Mouse (Mus musculus) adrenal gland, postnatal 36 days (tissue): ENCODE measurements around the gene Cblb. TPM values are rescaled to one million over a fixed set of nuclear protein-coding genes. Genes with fewer than 3 reads are reported as not detected.

Source experiments
- DNase-seq, 2 experiments: peaks; one replicate each; pipeline ENCODE4 v3.0.0; 2021; ENCODE audit warnings: mixed read lengths in 1 of 2
- total RNA-seq, 2 experiments: library from RNA; stranded (reverse); gene quantifications; 2 replicates each; pipeline ENCODE4 v1.2.3; 2021

The Cblb gene
- total RNA-seq, 2 experiments from 2014 or later, result 28.3 to 59.7 TPM

DNA sequence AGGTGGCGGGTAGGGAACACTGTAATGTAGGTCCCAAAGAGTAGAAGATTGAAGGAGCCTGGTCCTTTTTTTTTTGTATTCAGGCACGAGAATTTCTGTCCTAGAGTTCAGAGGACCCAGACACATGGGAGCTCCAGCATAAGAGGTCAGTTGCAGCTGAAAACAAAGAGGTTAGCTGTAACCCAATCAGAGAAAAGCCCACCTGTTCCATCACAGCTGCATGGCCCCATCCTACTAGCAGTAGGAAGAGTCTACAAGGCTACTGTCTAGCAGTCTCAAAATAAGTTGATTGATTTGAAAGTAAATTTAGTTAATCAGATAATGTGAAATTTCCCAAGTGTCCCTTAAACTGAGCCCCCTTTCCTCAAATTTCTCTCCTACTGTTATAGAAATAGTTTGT, 40.3 kb downstream of the Cblb start:
- DNase-seq, result no peak

GRCm38 (mm10) chr16:52071766-52072209, 40.8 kb downstream of the Cblb start:
- DNase-seq, result no peak

GRCm38 (mm10) chr16:52076652-52077051, 45.6 kb downstream of the Cblb start:
- DNase-seq, result no peak

DNA sequence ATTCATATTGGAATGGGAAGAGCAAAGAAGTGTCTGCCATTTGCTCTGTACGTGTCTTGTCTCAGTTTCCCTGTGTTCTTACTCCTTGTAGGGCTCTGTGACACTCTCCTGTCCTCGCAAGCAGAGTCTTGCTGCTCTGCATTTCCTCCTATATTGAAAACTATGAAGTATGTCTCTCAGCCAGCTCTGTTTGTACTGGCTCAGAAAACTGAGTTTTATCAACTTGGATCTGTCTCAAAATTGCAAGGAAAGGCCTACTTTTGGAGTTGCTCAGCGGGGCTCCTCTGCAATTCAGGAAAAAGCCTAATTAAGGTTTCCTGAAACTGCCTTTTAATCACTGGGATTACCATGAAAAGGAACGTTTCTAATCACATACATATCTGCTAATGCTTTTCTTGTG, 46.9 kb downstream of the Cblb start:
- DNase-seq, result no peak

DNA sequence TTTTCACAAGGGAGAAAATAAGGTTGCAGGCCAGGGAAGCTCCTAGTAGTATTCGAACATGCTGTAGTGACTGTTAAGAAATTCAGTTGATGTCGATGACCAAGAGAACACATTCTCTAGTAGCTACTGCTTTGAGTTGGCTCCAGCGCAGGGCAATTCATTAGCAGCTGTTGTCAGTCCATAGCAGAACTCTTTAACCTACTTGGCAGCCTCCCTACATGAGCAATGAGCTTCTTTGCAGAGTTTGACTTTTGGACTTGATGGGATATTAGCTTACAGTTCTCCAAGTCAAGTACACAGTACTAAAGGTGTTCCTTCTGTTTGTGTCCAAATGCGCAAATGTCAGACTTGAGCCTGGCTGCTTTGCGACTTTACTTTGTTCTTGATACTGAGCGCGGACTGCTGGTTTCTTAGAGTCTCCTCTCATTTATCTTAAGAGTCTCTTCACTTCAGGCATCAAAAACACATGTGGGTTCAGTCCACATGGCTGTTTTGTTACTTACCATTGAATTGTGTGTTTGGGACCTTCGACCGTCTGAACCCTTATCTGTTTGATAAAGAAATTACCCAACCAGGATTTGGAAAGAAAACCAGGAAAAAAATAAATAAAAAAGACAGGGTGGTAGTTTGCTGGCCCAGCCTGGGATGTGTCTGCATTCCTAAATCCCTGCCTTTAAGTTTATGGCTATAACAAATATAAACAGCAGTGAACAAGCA, 47.9 kb downstream of the Cblb start:
- peak; percentile 59 to 64 for DNase-seq

GRCm38 (mm10) chr16:52079475-52079823, 48.4 kb downstream of the Cblb start:
- peak in 1 of 2 experiments; percentile 13 for DNase-seq

- DNase-seq, result no peak
Observed at GRCm38 (mm10) chr16:52080619-52081395, 49.8 kb downstream of the Cblb start.

DNA sequence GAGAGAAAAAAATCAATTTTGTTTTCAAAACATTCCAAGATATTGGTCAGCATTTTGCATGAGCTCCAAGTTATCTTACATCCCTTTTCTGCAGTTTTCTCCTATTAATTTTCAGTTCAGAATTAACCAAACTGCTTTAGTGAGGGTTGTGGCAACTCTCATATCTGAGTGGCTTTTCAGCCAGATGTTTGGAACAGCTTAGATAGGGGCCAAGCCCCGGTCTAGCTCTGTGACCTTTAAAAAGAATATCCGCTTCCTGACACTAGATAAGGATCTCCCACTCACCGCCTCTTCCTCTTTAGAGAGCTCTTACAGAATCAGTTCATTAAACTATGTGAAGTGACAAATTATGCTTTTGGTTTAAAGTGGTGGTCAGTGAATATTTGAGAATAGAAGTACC, 50.7 kb downstream of the Cblb start:
- DNase-seq, result no peak

DNA sequence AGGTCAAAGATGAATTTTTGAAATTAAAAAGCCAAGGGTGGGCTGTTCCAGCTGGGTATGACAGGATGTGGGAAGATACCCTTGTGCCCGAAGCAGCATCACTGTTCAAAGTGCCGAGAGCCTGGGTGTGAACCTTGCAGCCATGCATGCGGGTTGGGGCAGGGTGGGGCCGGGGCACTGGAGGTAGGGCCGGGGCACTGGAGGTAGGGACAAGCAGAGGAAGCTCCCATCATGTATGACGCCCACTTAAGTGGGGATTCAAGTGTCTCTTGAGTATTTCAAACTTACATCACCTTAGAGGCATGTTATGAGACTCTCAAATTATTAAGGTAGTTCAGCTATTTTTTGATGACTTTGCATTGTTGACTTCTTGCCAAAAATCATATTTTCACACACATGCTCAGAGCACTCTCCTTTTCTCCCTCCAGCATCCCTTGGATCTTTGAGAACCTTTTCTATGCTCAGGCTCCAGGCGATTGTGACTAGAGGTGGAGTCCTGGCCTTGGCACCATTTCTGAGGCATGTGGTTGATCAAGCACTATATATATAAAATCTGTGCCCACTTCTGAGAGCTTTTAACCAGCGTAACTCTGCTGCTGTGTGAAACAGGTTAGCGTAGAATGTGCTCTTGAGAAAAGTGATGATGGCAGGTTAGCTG, 55.9 kb downstream of the Cblb start:
- DNase-seq, result no peak

- DNase-seq, result no peak
Observed at GRCm38 (mm10) chr16:52089354-52089753, 58.3 kb downstream of the Cblb start.

- no peak for DNase-seq
Observed at GRCm38 (mm10) chr16:52090899-52091298, 59.9 kb downstream of the Cblb start.

- DNase-seq, result no peak
Observed at GRCm38 (mm10) chr16:52093325-52094253, 62.6 kb downstream of the Cblb start.

GRCm38 (mm10) chr16:52094735-52095459, 63.9 kb downstream of the Cblb start:
- DNase-seq, result peak; percentile 64 to 73

DNA sequence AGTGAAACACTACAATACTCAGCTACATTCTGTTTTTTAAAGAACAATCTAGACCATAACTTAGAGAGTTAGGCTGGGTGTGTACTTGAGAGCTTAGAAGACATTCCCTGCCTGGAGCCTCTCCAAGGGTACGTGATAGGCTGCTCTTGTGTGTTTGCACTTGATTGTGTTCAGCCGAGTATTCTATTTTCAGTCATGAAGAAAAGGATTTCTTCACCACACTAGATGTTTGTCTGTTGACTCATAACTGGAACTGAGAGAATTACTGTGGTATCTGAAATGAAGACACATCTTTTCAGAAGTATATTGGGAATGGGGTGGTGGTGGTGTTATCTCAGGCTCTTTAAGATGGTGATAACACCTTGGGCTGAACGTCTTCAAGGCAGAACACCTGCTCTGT, 64.6 kb downstream of the Cblb start:
- DNase-seq, result peak in 1 of 2 experiments; percentile 48

GRCm38 (mm10) chr16:52100466-52100865, 69.4 kb downstream of the Cblb start:
- no peak for DNase-seq

DNA sequence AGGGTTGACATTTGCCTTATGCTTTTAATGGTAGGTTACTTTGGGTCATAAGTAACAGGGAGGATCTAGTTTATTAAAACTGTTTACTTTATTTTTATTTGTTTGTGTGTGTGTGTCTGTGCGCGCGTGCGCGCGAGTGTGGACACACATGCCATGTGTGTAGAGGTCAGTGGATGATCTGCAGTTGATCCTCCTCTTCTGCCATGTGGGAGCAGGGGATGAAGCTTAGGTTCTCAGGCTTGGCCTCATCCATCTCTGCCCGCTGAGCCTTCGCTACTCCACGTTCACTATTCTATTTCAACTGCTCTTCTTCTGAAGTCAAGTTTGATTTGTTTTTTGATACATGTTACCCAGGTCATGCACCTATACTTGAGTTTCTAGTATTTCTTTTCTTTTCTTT, 73.6 kb downstream of the Cblb start:
- no peak for DNase-seq

- no peak for DNase-seq
Observed at GRCm38 (mm10) chr16:52107836-52108235, 76.8 kb downstream of the Cblb start.

GRCm38 (mm10) chr16:52114473-52114872, 83.4 kb downstream of the Cblb start:
- no peak for DNase-seq

DNA sequence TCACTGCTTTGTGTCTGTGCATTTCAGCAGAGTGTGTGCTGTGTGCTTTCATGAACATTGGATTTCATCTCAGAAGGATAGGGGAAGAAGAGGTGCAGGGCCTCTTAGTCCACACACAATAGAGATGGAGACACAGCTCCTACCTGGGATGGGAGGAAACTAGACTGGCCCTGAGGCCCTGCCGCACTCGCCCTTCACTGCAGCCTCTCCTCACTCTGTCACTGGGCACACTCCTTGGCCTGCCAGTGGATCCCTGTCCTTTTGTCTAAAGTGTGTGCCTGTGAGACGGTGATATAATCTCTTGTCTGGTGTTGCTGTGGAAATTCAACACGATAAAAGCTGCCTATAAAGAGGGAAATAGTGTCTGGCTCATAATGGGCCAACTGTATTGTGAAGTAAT, 88.0 kb downstream of the Cblb start:
- no peak for DNase-seq

- no peak for DNase-seq
Observed at GRCm38 (mm10) chr16:52124974-52125373, 93.9 kb downstream of the Cblb start.

DNA sequence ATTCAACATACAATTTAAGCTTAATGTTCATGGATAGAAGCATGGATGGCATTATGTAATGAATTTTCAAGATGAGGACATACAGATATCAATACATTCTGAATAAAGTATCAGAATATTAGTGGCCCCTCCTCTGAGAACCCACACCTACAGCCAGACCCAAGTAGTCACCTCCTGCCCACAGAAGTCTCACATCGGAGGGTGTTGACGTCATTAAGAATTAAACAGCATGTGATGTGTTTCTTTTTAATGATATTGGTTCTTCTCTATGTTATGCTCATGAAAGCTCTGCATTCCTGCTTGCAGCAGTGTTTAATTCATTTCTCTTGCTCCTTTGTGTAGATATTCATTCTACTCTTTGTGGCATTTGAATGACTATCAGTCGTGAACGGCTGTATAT, 94.9 kb downstream of the Cblb start:
- DNase-seq, result no peak
